Mouse (Mus musculus): ENCODE measurements around the gene Tmeff1. TPM values are rescaled to one million over a fixed set of nuclear protein-coding genes. Genes with fewer than 3 reads are reported as not detected.
"Not testable (repeated sequence)": the region's sequence is repeated elsewhere in the genome, so short reads cannot be mapped to it uniquely, and the experiment has no call there.

The Tmeff1 gene
- polyA plus RNA-seq, 1 experiment, result 2.5 TPM

- WGBS, result 85% methylated on average over 10 of the region's 10 CpGs
- no peak for DNase-seq (ENCODE audit: low read depth, low spot score)
Measured at GRCm38 (mm10) chr4:48663271-48663670, 78.3 kb downstream of the Tmeff1 start, which contains the start of gene Cavin4. TSS of gene Cavin4 (plus strand) at chr4:48663514.

GRCm38 (mm10) chr4:48664021-48664420 lies 79.0 kb downstream of the Tmeff1 start:
- 93% methylated on average over 6 of the region's 6 CpGs for WGBS
- DNase-seq (ENCODE audit: low read depth, low spot score), result no peak

- WGBS, result 60% methylated on average over 6 of the region's 6 CpGs
- no peak for DNase-seq (ENCODE audit: low read depth, low spot score)
Measured at GRCm38 (mm10) chr4:48667279-48667678, 82.3 kb downstream of the Tmeff1 start.

GRCm38 (mm10) chr4:48672915-48673314 lies 87.9 kb downstream of the Tmeff1 start:
- WGBS, result 73% methylated on average over 5 of the region's 5 CpGs

GRCm38 (mm10) chr4:48674412-48674811 lies 89.4 kb downstream of the Tmeff1 start:
- no peak for DNase-seq (ENCODE audit: low read depth, low spot score)
- 74% methylated on average over 7 of the region's 7 CpGs for WGBS

More at GRCm38 (mm10) chr4:48672915-48673314, 87.9 kb downstream of the Tmeff1 start:
- no peak for DNase-seq (ENCODE audit: low read depth, low spot score)

- DNase-seq (ENCODE audit: low read depth, low spot score), result no peak
- WGBS, result 90% methylated on average over 13 of the region's 13 CpGs
Measured at GRCm38 (mm10) chr4:48676570-48677185, 91.7 kb downstream of the Tmeff1 start.

- WGBS, result 93% methylated on average over 8 of the region's 8 CpGs
Measured at GRCm38 (mm10) chr4:48677276-48677675, 92.3 kb downstream of the Tmeff1 start.

GRCm38 (mm10) chr4:48677812-48678211 lies 92.8 kb downstream of the Tmeff1 start:
- WGBS, result 73% methylated on average over 2 of the region's 2 CpGs
- no peak for DNase-seq (ENCODE audit: low read depth, low spot score)

More at GRCm38 (mm10) chr4:48677276-48677675, 92.3 kb downstream of the Tmeff1 start:
- DNase-seq (ENCODE audit: low read depth, low spot score), result no peak

GRCm38 (mm10) chr4:48678793-48679192 lies 93.8 kb downstream of the Tmeff1 start:
- WGBS, result 93% methylated on average over 9 of the region's 9 CpGs
- DNase-seq (ENCODE audit: low read depth, low spot score), result no peak

- not testable (repeated sequence) for DNase-seq (ENCODE audit: low read depth, low spot score)
- WGBS, result 41% methylated on average over 5 of the region's 6 CpGs
Measured at GRCm38 (mm10) chr4:48679728-48680127, 94.8 kb downstream of the Tmeff1 start.

- 27% methylated on average over 7 of the region's 7 CpGs for WGBS
- no peak for DNase-seq (ENCODE audit: low read depth, low spot score)
Measured at GRCm38 (mm10) chr4:48680214-48680613, 95.2 kb downstream of the Tmeff1 start.

GRCm38 (mm10) chr4:48680648-48681343 lies 95.8 kb downstream of the Tmeff1 start:
- 15% methylated on average over 10 of the region's 11 CpGs for WGBS
- DNase-seq (ENCODE audit: low read depth, low spot score), result peak; percentile 81

GRCm38 (mm10) chr4:48683126-48683525 lies 98.2 kb downstream of the Tmeff1 start:
- DNase-seq (ENCODE audit: low read depth, low spot score), result no peak
- 93% methylated on average over 8 of the region's 8 CpGs for WGBS

GRCm38 (mm10) chr4:48683633-48684209 lies 98.7 kb downstream of the Tmeff1 start:
- 90% methylated on average over 21 of the region's 21 CpGs for WGBS
- not testable (repeated sequence) for DNase-seq (ENCODE audit: low read depth, low spot score)

- WGBS, result 35% methylated on average over 7 of the region's 7 CpGs
- no peak for DNase-seq (ENCODE audit: low read depth, low spot score)
Measured at GRCm38 (mm10) chr4:48684593-48685187, 99.7 kb downstream of the Tmeff1 start.

GRCm38 (mm10) chr4:48688148-48688547 lies 103.2 kb downstream of the Tmeff1 start:
- DNase-seq (ENCODE audit: low read depth, low spot score), result no peak
- 61% methylated on average over 6 of the region's 6 CpGs for WGBS

GRCm38 (mm10) chr4:48690640-48691039 lies 105.7 kb downstream of the Tmeff1 start:
- no peak for DNase-seq (ENCODE audit: low read depth, low spot score)
- whole genome bisulfite sequencing, result 64% methylated on average over 9 of the region's 9 CpGs

- WGBS, result 39% methylated on average over 7 of the region's 7 CpGs
- DNase-seq (ENCODE audit: low read depth, low spot score), result no peak
Measured at GRCm38 (mm10) chr4:48691793-48692437, 106.9 kb downstream of the Tmeff1 start.

GRCm38 (mm10) chr4:48692736-48693292 lies 107.8 kb downstream of the Tmeff1 start:
- 54% methylated on average over 9 of the region's 9 CpGs for WGBS
- DNase-seq (ENCODE audit: low read depth, low spot score), result no peak

- WGBS, result 90% methylated on average over 3 of the region's 3 CpGs
- no peak for DNase-seq (ENCODE audit: low read depth, low spot score)
Measured at GRCm38 (mm10) chr4:48696706-48697105, 111.7 kb downstream of the Tmeff1 start.

Data from large intestine, adult 2 months (tissue).